Mouse (Mus musculus): ENCODE results near the gene Yif1b. TPM values are rescaled to one million over a fixed set of nuclear protein-coding genes. Genes with fewer than 3 reads are reported as not detected.

The Yif1b gene
- polyA plus RNA-seq, 2 experiments = 24.4 to 44.5 TPM

- 29% methylated on average over 3 of the region's 3 CpGs for WGBS (ENCODE audit: insufficient replicate concordance)
- Histone ChIP-seq H3K4me3 (ENCODE audit: insufficient read depth in 1 of 2, low read depth in 2 of 2, low read length in 2 of 2) (no peak overlapping the region), H3K4me2 (ENCODE audit: low read depth) (no peak overlapping the region), H3K9ac (replicated peaks) (no peak overlapping the region), H3K9me3 (ENCODE audit: control insufficient read depth, low read length) (no peaks in the 10 kb centered on the region), H3K4me1 (replicated peaks; ENCODE audit: control insufficient read depth in 2 of 2, insufficient read depth in 2 of 2, low read length in 1 of 2) (no peaks in the 10 kb centered on the region), H3K27me3 (ENCODE audit: control insufficient read depth, insufficient read depth, low read length) (peaks cover 17% of the 10 kb centered on the region), H3K36me3 (replicated peaks; ENCODE audit: control insufficient read depth, insufficient read depth, low read depth) (no peaks in the 10 kb centered on the region), H3K27ac (no peak overlapping the region)
- DNase-seq (ENCODE audit: low read depth in 3 of 3, low spot score in 3 of 3) (no peak), ATAC-seq (ENCODE audit: insufficient read depth) (no peak)
- TF ChIP-seq EP300 (IDR thresholded peaks at IDR 0.05; ENCODE audit: low read depth) (no peak), CTCF (IDR thresholded peaks at IDR 0.05; ENCODE audit: low read depth) (no peak)
Observed at GRCm38 (mm10) chr7:29230560-29230959, 7.6 kb upstream of the Yif1b start.

GRCm38 (mm10) chr7:29231517-29231916 is 6.6 kb upstream of the Yif1b start:
- no peak for ATAC-seq (ENCODE audit: insufficient read depth)
- peaks cover 17% of the 10 kb centered on the region for H3K27me3 ChIP-seq (ENCODE audit: control insufficient read depth, insufficient read depth, low read length)
- H3K36me3 ChIP-seq (replicated peaks; ENCODE audit: control insufficient read depth, insufficient read depth, low read depth) = no peaks in the 10 kb centered on the region
- H3K9ac ChIP-seq (replicated peaks) = no peak overlapping the region
- no peak for DNase-seq (ENCODE audit: low read depth in 3 of 3, low spot score in 3 of 3)
- H3K9me3 ChIP-seq (ENCODE audit: control insufficient read depth, low read length) = no peaks in the 10 kb centered on the region
- no peaks in the 10 kb centered on the region for H3K4me1 ChIP-seq (replicated peaks; ENCODE audit: control insufficient read depth in 2 of 2, insufficient read depth in 2 of 2, low read length in 1 of 2)
- H3K4me2 ChIP-seq (ENCODE audit: low read depth) = peak overlapping the region; percentile 67
- no peak for TF ChIP-seq CTCF (IDR thresholded peaks at IDR 0.05; ENCODE audit: low read depth)
- TF ChIP-seq EP300 (IDR thresholded peaks at IDR 0.05; ENCODE audit: low read depth) = no peak
- H3K27ac ChIP-seq = no peak overlapping the region
- WGBS (ENCODE audit: insufficient replicate concordance) = 35% methylated on average over 3 of the region's 3 CpGs
- H3K4me3 ChIP-seq (ENCODE audit: insufficient read depth in 1 of 2, low read depth in 2 of 2, low read length in 2 of 2) = peak overlapping the region; percentile 46 to 51

DNA sequence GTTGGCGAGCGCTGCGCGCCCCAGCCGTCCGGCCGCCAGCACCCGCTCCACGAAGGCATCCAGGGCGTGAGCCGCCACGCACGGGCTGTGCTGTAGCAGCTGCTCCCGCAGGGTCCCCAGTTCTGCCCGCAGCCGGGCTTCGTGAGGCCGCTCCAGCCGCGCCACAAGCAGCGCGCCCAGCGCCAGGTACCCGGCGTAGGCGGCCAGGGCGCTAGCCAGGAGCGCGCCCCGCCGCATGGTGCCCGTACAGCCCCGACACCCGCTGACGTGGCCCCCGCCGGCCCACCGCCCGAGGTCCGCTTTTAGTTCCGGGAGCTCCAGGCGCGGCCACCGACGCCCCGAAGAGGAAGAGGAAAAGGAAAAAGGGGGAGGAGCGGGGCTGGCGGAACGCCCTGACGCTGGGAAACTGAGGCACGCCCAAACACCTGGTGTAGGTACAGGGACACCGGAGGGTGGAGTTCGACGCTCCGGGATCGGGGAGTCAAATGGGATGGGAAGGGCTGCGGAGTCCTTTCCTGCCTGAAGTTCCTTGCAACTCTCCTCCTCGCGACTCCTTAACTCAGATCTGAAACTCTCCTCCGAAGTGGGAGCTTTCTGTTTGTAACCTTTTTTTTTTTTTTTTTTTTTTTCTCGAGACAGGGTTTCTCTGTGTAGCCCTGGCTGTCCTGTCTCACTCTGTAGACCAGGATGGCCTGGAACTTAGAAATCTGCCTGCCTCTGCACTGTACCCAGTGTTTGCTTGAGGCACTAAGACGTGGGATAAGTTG is 5.7 kb upstream of the Yif1b start, which contains the start of gene Kcnk6:
Kcnk6 (minus strand) TSS at position 269 of the 767 bp plus-strand sequence.
- H3K36me3 ChIP-seq (replicated peaks; ENCODE audit: control insufficient read depth, insufficient read depth, low read depth) = no peaks in the 10 kb centered on the region
- 0 out of 2 replicates have a peak within 1 kb of the TSS, but pooled peaks have one; percentile 32 for H3K9ac ChIP-seq (replicated peaks)
- H3K27ac ChIP-seq = no peak within 1 kb of the TSS
- H3K4me1 ChIP-seq (replicated peaks; ENCODE audit: control insufficient read depth in 2 of 2, insufficient read depth in 2 of 2, low read length in 1 of 2) = 0 out of 4 replicates have a peak, but pooled peaks cover 0 to under 1% of the 10 kb centered on the region in 2 experiments
- H3K4me2 ChIP-seq (ENCODE audit: low read depth) = peak within 1 kb of the TSS; percentile 67
- H3K27me3 ChIP-seq (ENCODE audit: control insufficient read depth, insufficient read depth, low read length) = peaks cover 17% of the 10 kb centered on the region
- no peak for TF ChIP-seq EP300 (IDR thresholded peaks at IDR 0.05; ENCODE audit: low read depth)
- no peak for TF ChIP-seq CTCF (IDR thresholded peaks at IDR 0.05; ENCODE audit: low read depth)
- H3K4me3 ChIP-seq (ENCODE audit: insufficient read depth in 1 of 2, low read depth in 2 of 2, low read length in 2 of 2) = peak within 1 kb of the TSS; percentile 46 to 51
- no peak; the same call in 1 of the 2 replicates for ATAC-seq (ENCODE audit: insufficient read depth)
- DNase-seq (ENCODE audit: low read depth in 3 of 3, low spot score in 3 of 3) = no peak
- under 1% methylated on average over 59 of the region's 62 CpGs for WGBS (ENCODE audit: insufficient replicate concordance)
- no peaks in the 10 kb centered on the region for H3K9me3 ChIP-seq (ENCODE audit: control insufficient read depth, low read length)

- Histone ChIP-seq H3K9ac (replicated peaks) (no peak overlapping the region), H3K4me3 (ENCODE audit: insufficient read depth in 1 of 2, low read depth in 2 of 2, low read length in 2 of 2) (no peak overlapping the region), H3K9me3 (ENCODE audit: control insufficient read depth, low read length) (no peaks in the 10 kb centered on the region), H3K36me3 (replicated peaks; ENCODE audit: control insufficient read depth, insufficient read depth, low read depth) (no peaks in the 10 kb centered on the region), H3K4me2 (ENCODE audit: low read depth) (no peak overlapping the region), H3K4me1 (replicated peaks; ENCODE audit: control insufficient read depth in 2 of 2, insufficient read depth in 2 of 2, low read length in 1 of 2) (peaks cover 2 to 6% of the 10 kb centered on the region in 2 experiments; a peak in 2 of 4 replicates), H3K27me3 (ENCODE audit: control insufficient read depth, insufficient read depth, low read length) (peaks cover 17% of the 10 kb centered on the region), H3K27ac (no peak overlapping the region)
- DNase-seq (ENCODE audit: low read depth in 3 of 3, low spot score in 3 of 3) (no peak), ATAC-seq (ENCODE audit: insufficient read depth) (no peak)
- TF ChIP-seq CTCF (IDR thresholded peaks at IDR 0.05; ENCODE audit: low read depth) = no peak
- TF ChIP-seq EP300 (IDR thresholded peaks at IDR 0.05; ENCODE audit: low read depth) = no peak
- WGBS (ENCODE audit: insufficient replicate concordance) = 21% methylated on average over 6 of the region's 6 CpGs
Observed at GRCm38 (mm10) chr7:29233745-29234144, 4.4 kb upstream of the Yif1b start.

DNA sequence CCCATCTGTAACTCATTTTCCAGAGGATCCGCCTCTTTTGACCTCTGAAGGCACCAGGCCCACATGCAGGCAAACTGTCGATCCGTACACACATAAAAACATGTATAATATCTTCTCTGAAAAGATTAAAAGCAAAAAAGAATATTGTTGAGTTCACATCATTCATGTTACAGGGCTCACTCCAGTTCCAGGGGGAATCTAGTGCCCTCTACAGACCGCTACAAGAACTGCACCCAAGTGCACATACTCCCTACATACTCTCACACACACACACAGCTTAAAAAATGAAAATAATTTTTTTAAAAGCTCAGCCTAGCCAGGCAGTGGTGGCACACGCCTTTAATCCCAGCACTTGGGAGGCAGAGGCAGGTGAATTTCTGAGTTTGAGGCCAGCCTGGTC is 3.5 kb upstream of the Yif1b start:
- peak; percentile 59 for TF ChIP-seq CTCF (IDR thresholded peaks at IDR 0.05; ENCODE audit: low read depth)
- TF ChIP-seq EP300 (IDR thresholded peaks at IDR 0.05; ENCODE audit: low read depth) = no peak
- ATAC-seq (ENCODE audit: insufficient read depth) (no peak), DNase-seq (ENCODE audit: low read depth in 3 of 3, low spot score in 3 of 3) (no peak)
- H3K36me3 ChIP-seq (replicated peaks; ENCODE audit: control insufficient read depth, insufficient read depth, low read depth) = no peaks in the 10 kb centered on the region
- H3K9me3 ChIP-seq (ENCODE audit: control insufficient read depth, low read length) = no peaks in the 10 kb centered on the region
- H3K9ac ChIP-seq (replicated peaks) = no peak overlapping the region
- peaks cover 17% of the 10 kb centered on the region for H3K27me3 ChIP-seq (ENCODE audit: control insufficient read depth, insufficient read depth, low read length)
- WGBS (ENCODE audit: insufficient replicate concordance) = 62% methylated on average over 5 of the region's 5 CpGs
- peaks cover 5 to 15% of the 10 kb centered on the region in 2 experiments; a peak in 3 of 4 replicates for H3K4me1 ChIP-seq (replicated peaks; ENCODE audit: control insufficient read depth in 2 of 2, insufficient read depth in 2 of 2, low read length in 1 of 2)
- no peak overlapping the region for H3K4me3 ChIP-seq (ENCODE audit: insufficient read depth in 1 of 2, low read depth in 2 of 2, low read length in 2 of 2)
- H3K4me2 ChIP-seq (ENCODE audit: low read depth) = no peak overlapping the region
- H3K27ac ChIP-seq = no peak overlapping the region

All from liver, embryonic 14.5 days (tissue).